Mouse (Mus musculus): ENCODE measurements around the gene Snrnp70.
A peak's percentile ranks its signal among the peaks of the same experiment; 100 is the strongest.
"Not testable (repeated sequence)": the region's sequence is repeated elsewhere in the genome, so short reads cannot be mapped to it uniquely, and the experiment has no call there.

Snrnp70 gene

DNA sequence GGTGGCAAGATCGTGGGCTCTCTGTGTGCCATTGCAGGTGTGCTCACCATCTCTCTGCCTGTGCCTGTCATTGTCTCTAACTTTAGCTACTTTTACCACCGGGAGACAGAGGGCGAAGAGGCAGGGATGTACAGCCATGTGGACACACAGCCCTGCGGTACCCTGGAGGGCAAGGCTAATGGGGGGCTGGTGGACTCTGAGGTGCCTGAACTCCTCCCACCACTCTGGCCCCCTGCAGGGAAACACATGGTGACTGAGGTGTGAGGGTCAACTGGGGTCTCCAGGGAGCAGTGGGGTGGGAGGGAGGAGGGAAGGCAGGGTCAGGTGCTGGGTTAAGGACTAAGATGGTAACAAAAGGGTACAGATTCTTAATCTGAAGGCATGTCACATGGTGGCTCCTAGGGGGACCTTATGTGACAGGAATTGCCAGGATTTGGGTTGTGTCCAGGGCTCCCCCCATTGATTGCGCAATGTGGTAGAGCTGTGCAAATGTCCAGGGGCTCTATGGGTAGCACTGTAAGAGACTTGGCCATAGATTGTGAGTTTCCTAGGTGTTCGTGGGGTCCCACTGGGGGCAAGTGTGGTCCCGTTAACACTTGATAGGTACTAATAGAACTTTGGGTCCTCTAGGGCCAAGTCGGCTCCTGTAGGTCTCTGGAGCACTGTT lies 14.1 kb upstream of the Snrnp70 start:
- DNase-seq (ENCODE audit: low spot score in 2 of 2): no peak

DNA sequence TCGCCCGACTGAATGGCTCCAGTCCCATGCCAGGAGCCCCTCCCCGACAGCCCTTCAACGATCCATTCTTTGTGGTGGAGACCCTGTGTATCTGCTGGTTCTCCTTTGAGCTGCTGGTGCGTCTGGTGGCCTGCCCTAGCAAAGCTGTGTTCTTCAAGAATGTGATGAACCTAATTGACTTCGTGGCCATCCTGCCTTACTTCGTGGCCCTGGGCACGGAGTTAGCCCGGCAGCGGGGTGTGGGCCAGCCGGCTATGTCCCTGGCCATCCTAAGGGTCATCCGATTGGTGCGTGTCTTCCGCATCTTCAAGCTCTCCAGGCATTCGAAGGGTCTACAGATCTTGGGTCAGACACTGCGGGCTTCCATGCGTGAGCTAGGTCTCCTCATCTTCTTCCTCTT lies 13.4 kb upstream of the Snrnp70 start:
- no peak for DNase-seq (ENCODE audit: low spot score in 2 of 2)

DNA sequence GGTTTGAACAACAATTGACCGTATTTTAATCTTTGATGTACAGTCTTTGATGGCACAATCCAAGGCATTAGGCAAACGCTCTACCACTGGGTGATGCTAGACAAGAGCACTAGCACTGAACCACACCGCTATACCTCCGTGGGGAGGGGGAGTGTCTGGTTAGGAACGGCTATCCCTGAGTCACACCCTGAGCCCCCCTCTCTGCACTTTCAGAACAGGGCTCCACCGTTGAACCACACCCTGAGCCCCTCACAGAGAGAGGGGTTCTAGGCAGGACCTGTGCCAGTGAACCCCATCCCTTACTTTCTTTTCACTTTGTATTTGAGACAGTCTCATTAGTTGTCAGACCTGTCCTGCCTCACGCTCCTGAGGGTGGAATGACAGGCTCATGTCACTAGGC lies 12.8 kb upstream of the Snrnp70 start:
- no peak for DNase-seq (ENCODE audit: low spot score in 2 of 2)

DNA sequence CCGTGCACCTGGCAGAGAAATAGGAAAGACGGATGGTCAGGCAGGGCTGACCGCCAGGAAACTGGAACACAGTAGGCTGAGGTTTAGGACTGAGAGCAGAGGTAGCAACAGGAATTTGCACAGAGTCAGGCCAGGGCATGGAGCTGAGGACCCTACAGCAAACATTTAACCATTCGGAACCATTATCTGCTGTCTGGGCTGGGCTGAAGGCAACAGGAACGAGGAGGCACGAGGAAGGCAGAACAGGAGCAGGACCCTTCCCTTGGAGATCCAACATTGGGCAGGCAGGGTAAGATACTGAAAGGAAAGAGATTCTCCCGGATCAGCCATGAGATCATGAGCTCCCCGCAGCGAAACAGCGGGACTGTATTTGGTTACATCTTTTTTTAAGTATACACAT lies 12.3 kb upstream of the Snrnp70 start:
- no peak for DNase-seq (ENCODE audit: low spot score in 2 of 2)

DNA sequence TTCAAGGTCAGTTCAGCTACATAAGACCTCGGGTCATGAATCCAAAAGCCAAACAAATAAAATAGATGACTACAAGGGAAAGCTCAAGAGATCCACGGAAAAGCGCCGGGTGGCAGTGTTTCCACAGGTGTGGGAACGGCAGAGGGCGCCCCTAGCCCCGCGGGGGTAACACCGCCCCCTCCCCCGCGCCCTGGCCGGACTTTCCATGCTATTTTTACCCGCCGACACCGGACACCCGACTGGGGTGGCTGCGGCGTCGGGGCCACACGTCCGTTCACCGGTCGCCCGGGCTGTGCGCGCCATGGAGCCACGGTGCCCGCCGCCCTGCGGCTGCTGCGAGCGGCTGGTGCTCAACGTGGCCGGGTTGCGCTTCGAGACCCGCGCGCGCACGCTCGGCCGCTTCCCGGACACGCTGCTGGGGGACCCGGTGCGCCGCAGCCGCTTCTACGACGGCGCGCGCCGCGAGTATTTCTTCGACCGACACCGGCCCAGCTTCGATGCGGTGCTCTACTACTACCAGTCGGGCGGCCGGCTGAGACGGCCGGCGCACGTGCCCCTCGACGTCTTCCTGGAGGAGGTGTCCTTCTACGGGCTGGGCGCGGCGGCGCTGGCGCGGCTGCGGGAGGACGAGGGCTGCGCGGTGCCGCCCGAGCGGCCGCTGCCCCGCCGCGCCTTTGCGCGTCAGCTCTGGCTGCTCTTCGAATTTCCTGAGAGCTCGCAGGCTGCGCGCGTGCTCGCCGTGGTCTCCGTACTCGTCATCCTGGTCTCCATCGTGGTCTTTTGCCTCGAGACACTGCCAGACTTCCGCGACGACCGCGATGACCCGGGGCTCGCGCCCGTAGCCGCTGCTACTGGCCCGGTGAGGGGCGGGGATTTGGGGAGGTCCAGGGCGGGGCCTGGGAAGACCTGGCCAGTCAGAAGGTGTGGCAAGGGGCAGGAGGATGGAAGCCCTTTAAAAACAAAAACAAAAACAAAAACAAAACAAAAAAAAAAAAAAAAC lies 10.9 kb upstream of the Snrnp70 start:
- no peak for DNase-seq (ENCODE audit: low spot score in 2 of 2)

DNA sequence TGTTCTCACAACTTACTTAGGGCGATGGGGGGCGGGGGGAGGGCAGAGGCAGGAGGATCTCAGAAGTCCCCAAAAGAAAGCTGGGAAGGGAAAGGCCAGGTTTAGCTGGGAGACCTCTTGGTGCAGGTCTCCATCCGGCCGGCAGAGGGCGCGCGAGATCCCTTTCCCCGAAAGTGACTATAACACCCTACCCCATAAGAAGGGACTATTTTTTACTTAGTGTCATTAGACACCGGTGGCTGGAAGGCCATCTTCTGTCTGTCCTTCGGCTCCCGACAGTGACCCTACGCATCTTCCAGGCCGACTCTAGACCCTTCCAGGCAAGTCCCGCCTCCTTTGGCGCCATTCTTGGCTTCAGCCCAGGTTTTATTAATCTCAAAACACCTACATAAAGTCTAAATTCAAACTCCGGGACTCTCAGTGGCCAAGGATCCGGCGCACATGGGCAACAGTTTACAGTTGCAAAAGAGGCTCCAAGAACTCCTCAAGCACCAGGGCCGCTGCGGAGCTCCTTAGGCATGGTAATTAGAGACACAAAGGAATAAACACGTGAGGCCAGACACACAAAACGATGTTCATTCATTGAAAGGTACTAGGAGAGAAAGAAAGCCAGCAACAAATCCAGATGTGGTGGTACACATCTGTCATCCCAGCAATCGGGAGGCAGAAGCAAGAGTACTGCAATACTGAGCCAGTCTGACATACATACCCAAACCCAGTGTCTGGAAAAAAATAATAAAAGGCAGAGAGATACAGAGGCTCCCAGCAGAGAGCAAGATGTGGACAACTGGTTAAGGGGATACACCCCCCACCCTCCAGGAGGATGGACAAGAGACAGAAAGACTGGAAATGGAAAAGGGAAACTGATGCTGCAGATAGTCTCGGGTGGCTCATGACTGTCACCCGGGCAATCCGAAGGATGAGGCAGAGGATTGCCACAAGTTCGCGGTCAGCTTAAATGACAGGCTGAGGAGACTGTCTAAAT lies 9.8 kb upstream of the Snrnp70 start, which contains the start of gene Kcna7:
Kcna7 (plus strand) TSS at position 563 of the 985 bp plus-strand sequence.
- peak in 1 of 2 experiments; percentile 57 for DNase-seq (ENCODE audit: low spot score in 2 of 2)

DNA sequence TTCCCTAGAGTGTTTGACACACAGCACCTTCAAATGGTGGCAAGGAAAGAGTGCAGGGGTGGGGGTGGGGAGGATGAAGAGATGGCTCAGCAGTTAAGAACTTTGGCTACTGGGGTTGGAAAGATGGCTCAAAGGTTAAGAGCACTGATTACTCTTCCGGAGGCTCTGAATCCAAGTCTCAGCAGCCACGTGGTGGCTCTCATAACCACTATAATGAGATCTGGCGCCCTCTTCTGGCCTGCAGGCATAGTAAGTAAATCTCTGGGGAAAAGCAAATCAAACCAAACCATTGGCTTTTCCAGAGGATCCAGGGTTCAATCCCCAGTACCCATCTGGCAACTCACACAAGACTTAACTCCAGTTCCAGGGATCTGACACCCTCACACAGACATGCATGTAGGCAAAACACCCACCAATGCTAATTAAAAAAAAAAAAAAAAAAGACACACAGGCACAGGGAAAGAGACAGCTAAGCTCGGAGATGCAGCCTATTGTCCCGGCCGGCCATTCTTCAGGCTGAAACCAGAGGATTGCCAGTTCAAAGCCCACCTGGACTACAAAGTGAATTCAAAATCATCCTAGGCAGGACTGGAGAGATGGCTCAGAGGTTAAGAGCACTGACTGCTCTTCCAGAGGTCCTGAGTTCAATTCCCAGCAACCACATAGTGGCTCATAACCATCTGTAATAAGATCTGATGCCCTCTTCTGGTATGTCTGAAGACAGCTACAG lies 8.2 kb upstream of the Snrnp70 start:
- no peak for DNase-seq (ENCODE audit: low spot score in 2 of 2)

DNA sequence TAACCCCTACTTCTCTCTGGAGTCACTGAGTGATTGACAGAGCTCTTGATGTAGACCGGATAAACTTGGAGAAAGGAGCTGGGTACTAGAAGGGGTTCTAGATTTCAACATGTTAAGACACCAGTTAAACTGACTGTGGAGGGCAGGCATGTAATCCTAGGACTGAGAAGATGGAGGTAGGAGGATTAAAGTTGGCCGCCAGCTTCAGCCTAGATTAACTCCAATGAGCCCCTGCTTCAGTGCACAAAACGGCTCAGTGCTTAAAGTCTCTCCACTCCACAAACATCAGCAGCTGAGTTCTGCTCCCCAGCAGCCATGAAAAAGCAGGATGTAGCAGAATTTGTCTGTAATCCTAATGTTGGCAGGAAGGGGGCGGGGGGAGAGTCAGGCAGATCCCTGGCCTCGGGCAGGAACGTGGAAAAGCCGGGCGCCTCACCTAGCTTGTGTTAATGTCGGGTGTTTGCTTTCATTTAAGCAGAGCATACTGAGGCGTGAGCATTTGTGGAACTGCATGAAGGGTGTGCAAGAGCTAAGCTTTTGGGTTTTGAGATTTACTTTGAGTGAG lies 6.1 kb upstream of the Snrnp70 start:
- DNase-seq (ENCODE audit: low spot score in 2 of 2): no peak

DNA sequence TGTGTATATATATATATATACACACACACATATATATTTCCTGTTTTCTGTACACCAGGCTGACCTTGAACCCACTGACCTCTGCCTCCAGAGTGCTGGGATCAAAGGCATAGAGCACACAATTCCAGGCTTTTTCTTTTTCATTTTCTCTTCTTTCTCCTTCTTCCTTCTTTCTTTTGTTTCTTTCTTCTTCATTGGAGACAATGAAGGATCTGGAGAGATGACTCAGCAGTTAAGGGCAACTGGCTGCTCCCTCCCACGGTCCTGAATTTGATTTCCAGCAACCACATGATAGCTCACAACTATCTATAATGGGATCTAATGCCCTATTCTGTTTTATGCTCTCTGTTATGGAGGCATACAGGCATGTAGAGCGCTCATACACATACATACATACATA lies 1.2 kb upstream of the Snrnp70 start:
- DNase-seq (ENCODE audit: low spot score in 2 of 2): no peak

DNA sequence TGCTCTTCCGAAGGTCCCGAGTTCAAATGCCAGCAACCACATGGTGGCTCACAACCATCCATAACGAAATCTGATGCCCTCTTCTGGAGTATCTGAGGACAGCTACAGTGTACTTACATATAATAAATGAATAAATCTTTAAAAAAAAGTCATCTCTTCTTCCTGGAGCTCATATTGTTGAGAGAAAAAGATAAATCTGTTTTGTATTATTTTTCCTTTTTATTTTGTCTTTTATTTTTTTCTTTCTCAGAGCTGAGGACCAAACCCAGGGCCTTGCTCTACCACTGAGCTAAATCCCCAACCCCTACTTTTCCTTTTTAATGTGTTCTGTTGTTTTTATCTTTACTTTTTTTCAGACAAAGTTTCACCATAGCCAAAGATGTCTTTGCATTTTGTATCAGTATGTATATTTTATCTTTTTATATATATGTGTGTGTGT lies 814 bp upstream of the Snrnp70 start:
- not testable (repeated sequence) for DNase-seq (ENCODE audit: low spot score in 2 of 2)

DNA sequence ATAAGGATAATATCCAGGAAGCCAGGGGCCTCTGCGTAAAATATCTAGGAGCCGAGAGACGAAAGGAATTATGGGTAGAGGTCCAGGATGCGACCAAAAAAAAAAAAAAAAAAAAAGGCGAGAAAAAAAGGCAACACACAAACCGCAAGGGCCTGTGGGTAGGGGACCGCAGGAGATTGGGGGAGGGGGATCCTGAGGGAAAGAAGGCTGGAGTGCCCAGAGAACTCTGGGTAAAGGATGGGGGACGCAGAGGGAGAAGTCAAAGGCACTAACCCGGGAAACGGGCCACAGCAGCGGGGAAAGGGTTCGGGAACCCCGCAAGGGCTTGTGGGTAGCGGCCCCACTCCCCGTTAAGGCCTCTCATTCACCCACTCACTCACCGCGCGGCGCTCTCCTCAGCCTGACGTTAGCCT lies 407 bp downstream of the Snrnp70 start:
- DNase-seq (ENCODE audit: low spot score in 2 of 2): no peak

DNA sequence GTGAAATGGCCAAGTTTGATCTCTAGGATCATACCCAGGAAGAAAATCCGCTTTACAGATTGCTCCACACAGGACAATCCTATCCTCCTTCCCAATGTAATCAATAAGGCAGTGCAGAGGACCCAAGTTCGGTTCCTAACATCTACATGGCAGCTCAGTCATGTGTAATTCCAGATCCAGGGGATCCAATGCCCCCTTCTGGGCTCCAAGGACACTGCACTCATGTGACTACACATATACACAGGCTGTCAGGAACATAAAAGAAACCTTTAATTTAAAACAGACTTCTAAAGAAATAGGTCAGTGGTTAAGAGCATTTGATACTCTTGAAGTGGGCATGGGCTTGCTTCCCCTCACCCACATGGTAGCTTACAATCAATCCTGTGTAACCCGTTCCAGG lies 9.5 kb downstream of the Snrnp70 start:
- no peak for DNase-seq (ENCODE audit: low spot score in 2 of 2)

DNA sequence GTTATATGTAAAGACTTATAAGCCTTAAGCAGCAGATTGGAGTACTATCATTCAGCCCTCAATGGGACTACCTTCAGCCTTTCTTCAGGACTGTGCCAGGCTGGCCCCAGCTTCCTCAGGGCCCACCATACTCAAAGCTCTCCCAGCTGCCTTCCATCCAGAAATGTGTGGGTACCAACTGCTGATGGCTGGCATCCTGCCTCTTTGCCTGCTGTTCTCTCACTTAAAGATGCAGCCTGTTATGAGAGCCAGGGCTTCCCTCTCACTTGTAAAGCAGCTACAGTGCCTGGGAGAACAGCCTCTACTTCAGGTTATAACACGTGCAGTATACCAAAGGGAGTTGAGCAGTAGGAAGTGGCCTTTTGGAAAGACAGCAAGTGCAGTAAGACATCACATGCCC lies 19.5 kb downstream of the Snrnp70 start:
- peak in 1 of 2 experiments; percentile 9 for DNase-seq (ENCODE audit: low spot score in 2 of 2)

DNA sequence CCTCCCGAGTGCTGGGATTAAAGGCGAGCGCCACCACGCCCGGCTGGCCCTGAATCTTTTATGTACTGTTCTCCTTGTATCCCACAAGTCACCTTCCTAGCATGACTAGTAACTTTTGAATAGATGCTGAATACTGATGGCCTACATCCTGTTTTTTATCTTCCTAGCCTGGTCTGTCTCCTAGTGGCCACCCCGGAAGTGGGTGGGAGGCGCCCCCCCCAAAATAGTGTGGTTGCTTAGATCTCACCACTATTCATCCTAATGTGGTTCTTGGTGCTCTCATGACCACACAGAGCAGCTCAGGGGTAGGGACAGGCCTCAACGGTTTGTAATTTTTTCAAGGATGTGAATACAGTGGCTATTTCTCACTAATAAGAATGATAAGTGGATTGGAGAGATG lies 20.9 kb downstream of the Snrnp70 start:
- DNase-seq (ENCODE audit: low spot score in 2 of 2): no peak

DNA sequence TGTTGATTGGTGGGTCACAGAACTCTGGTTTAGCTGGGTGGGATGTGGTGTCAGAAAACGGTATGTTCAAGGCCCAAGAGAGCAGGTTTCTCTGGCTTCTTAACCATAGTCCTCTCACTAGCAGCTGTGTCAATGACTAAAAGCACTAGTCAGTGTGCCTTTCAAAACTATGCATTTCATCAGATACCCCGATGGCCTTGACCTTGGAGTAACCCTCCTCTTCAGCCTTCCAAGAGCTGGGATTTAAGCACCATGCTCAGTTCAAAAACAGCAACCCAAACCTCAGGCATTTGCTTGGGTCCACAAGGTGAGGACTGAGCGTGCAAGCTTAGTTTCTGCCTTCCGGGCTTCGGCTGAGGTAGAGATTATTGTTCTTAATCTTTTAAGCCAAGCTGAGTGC lies 23.2 kb downstream of the Snrnp70 start:
- no peak for DNase-seq (ENCODE audit: low spot score in 2 of 2)

DNA sequence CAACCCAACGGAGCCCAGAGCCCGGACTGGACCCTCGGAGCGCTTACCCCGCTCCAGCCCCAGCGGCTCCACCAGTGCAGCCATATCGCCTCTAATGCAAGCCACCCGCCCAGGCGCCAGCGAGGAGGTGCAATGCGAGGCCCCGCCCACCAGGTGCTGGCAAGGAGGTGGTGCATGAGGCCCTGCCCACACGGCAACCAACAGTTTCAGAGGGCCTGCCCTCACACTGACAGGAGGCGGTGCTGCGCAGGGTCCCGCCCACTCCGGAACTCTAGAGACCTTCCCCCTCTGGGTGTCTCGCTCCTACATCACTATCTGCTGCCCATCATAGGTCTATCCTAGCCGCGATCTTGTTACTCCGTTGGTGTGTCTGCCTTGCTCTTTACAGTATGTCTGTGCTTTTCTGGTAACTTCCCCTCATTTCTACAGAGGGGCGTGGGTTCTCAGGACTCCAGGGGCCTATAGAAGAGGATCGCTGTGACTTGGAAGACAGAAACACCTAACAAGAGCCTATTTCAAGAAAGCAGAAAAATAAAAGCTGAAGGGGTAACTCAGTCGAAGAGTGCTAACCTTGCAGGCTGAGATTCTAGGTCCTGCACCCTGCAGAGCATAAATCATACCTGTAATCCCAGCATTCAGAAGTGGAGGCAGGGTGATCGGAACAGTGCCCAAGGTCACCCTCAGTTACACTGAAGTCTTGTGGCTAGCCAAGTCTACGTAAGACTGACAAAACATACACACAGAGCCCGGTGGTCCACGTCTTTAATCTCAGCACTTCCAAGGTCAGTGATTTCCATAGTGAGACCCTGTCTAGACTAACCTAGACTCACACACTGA lies 24.8 kb downstream of the Snrnp70 start, which contains the start of gene Lin7b:
Lin7b (minus strand) TSS at position 109 of the 837 bp plus-strand sequence.
- peak; percentile 91 for DNase-seq (ENCODE audit: low spot score in 2 of 2)

DNA sequence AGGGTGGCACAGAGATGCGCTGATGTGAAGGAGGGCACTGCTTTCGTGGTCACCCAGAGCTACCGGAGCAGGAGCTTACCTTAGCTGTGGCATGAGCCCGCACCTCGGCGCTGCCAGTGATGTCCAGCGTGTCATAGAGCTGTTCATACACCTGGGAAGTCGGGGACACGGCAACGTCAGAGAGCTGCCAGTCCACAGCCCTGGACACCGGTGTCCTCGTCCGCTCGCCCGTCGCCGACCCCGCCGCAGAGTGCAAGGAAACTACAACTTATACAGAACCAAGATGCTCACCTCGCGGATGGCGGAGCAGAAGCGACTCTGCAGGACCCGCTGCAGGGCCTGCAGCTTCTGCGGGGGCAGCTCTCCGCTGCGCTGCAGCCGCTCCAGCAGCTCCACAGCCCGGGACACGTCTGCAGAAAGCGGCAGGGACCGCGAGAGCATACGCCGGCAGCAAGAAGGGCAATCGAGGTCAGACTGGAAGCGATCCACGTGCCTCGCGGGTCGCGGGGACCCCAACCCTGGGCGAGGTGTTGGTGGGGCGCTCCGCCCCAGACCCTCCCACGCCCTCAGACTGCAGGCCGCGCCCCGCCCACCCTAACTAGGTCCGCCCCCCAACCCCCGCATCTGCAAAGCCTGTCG lies 25.6 kb downstream of the Snrnp70 start:
- peak; percentile 33 to 46 for DNase-seq (ENCODE audit: low spot score in 2 of 2)

DNA sequence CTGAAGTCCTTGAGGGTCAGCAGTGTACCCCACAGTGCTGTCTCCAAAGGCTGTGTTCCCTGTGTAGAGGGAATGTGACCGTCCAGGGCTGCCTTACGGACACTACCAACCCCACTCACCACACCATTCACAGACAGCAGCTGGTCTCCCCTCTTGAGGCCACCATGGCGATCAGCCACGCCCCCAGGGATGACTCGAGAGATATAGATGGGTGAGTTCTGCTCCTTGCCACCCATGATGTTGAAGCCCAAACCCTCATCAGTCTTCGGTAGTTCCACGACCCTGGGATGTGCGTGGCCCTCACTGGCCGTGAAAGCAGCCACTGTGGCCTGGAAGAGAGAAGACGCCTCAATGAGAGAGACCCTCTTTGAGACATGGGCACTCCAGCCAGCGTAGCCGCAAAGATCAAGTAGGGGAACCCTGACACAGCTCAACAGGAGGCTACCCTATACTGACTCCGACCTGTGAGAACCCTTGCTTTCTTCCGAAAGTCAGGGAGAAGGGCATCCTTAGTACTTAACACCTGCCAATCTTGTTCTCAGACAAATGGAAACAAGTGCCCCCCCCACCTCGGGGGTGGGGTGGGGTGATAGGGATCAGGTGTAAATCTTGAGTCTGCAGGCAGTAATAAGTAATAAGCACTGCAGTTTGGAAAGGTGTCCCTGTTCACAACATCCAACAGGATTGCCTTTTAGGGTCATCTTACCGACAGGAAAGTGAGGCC lies 26.4 kb downstream of the Snrnp70 start:
- no peak for DNase-seq (ENCODE audit: low spot score in 2 of 2)

Measured in frontal cortex, postnatal 14 days (tissue).